Mouse (Mus musculus): ENCODE results near the gene Acap2. TPM values are rescaled to one million over a fixed set of nuclear protein-coding genes. Genes with fewer than 3 reads are reported as not detected.

Acap2 gene
- total RNA-seq, 2 experiments from 2014 or later, result 102 TPM

DNA sequence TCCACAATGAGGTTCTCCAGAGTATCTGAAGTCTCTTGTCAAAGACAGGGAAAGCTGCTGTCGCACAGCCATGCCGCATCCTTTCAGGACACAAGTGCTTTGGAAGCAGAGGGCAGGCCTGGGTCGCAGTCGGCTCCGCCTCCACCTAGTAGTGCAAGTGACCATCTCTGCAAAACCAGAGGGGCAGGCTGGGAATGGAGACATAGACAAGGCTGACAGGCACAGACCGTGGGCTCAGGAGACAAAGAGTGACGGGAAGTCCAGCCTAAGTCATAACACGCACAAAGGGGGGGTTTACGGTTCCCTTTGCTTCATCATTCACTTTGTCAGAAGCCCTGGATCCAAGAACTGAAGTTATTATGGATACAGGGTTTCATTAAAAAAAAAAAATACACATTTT is 107.9 kb downstream of the Acap2 start:
- no peak for DNase-seq (ENCODE audit: low spot score in 2 of 2)

DNA sequence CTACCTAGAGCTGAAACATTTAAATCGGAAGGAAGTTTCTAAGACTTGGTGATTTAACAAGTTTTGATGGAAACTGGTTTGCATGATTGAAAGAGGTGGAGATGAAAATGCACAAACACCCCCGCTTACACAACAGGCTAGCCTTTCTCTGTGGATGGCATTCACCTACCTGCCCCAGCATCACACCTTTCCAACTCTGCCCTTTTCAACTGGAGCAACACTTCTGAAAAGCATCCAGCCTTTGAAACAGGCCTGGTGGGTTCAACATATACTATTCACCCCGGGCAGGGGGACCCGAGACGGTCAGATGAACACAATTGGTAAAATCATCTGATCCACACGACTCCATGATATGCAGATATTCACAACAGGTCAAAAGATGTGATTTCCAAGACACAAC is 119.2 kb downstream of the Acap2 start:
- DNase-seq (ENCODE audit: low spot score in 2 of 2), result no peak

DNA sequence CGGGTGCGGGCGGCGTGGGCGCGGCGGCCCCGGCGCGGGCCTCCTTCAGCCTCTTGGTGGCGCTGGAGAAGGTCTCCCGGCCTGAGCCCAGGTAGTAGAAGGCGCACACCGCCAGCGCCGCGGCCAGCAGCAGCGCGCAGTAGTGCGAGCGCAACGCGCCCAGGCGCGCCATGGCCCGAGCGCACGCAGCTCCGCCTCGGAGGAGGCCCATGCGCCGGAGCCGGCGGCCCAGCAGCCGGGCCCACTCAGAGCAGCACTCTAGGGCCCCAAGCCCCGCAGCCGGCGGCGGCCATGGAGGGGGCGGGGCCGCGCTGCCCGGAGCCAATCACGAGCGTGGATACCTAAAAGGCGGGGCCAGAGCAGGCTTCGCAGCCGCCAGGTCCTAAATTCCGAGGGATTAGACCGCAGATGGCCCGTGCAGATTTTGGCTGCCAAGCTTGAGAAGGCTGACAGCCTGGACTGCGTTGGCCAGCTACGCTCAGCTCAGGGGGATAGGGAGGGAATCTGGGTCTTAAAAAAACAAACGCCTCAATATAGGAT is 119.8 kb downstream of the Acap2 start, which contains the start of gene Xxylt1:
Gene Xxylt1, minus strand, starts transcription at position 308 of the 540 bp plus-strand sequence.
- DNase-seq (ENCODE audit: low spot score in 2 of 2), result peak; percentile 92 to 96

DNA sequence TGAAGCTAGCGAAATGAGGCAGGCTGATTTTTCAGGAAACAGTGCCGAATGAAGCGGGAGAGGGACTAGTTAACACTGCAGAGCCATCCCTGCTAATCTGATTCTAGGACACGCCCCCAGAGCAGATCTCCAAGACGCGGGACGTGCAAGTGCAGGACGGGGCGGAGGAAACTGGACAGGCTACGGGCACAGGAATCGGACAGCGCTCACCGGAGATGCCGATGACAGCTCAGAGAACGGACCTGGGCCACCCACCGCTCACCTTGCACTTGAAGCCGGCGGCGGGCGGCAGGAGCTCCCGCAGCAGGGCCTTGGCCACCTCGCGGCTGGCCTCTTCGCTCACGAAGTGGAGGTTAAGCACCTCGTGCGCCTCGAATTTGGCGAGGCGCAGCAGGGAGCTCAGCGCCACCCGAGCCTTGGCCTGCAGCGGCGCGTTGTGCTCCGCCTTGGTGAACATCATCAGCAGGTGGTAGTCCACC is 120.4 kb downstream of the Acap2 start:
- peak; percentile 54 for DNase-seq (ENCODE audit: low spot score in 2 of 2)

DNA sequence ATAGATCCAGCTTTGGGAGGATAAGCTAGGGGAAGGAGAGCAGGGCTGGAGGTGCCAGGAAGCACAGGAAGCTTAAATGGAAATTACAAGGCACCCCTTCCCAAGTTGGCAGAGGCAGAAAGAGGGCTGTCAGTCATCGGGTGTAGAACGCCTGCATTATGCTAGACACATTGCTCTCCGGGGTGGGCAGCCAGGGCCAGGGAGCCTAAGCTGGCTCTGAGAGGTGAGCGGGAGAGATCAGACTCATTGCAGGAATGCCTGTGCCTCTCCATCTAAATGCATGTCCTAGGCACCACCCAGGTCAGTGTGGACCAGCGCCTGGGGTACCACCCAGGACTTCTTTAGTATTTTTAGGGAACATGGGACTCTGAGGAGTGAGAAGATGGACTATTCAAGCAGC is 123.6 kb downstream of the Acap2 start:
- DNase-seq (ENCODE audit: low spot score in 2 of 2), result no peak

DNA sequence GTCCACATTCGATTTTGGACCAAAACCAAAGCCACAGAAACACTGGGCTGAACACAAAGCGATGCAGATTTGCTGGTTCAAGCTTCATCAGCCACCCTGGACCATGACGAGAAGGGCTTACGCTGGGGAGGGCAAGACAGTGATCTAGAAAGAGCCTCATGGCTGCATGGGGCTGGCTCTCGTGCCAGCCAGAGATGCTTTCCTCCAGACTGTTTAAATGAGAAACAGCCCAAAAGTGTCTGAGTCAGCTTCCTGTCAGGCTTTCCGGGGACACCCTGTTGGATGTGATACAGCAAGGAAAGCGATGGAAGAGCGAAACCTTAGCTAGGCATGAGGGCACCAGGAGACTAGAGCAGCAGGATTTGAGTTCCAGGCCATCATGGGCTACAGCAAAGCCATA is 124.6 kb downstream of the Acap2 start:
- DNase-seq (ENCODE audit: low spot score in 2 of 2), result no peak

DNA sequence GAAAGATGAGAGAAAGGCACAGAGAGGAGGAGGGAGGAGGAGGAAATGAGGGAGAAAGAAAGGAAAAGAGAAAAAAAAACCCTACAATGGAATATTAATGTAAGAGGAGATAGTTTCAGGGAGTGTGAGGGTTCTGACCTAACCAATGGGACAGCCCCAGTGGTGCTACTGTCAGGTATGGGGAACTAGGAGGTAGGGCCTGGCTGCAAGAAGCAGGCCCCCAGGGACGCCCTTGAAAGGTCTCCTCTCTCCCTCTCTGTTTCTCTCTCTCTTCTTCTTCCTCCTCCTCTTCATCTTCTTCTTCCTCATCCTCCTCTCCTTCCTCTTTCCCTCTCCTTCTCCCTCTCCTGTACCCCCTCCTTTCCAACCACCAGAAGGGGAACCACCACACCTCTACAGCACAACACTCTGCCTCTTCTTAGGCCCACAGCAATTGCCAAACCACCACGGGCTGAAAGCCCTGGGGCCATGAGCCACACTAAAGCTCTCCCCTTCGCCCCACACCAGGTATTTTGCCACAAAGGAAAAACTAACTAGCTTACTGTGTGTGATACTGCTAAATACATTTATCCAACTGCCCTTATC is 126.6 kb downstream of the Acap2 start:
- DNase-seq (ENCODE audit: low spot score in 2 of 2), result no peak

DNA sequence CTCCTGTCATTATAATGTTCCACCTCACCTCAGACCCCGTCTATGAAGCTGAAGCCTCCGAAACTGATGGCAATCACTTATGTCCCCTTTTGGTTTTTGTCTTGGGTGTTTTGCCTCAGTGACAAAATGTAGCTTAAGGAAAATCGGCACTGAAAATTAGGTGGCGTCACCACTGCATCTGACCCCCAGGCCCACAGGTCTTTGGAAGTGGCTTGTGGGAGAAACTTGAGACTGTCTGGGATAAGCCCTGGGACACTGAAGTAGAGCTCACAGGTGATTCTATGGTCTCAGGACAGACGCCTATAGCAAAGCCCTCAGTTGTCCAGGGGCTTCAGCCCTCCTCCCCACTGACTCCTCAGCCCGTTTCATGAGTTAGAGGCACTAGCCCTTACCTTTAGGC is 129.3 kb downstream of the Acap2 start:
- no peak for DNase-seq (ENCODE audit: low spot score in 2 of 2)

DNA sequence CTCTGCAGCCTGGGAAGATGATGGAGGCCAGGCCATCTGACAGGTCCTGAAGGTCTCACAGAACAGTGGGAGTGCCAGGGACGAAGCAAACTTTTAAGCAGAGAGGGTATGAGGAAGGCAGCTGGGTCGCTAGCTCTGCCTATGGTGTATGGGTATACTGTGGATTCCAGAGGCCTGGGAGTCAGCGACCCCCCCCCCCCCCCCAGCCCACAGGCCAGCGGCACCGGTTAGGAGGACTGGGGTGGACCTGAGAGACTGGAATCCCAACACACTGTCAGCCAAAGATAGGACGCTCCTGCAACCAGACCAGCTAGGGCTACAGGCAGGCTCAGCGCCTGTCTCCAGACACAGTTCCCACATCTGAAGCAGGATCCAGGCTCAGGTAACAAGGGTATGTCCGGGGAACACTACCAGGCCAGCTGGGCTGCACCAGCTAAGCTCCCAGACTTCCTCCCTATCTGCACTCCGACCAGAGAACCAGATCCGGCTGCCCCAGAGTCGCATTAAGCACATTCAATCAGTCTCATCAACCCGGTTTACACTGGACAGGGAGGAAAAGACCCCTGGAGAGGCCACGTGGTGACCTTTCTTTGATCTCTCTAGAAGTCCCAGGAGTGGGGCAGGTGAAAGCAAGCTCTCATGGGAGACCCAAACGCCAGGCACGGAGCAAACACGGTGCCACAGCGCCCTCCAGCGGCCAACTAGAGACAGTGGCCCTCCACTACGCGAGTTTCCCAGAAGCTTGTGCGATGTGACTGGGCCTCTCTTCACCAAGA is 130.5 kb downstream of the Acap2 start:
- peak; percentile 87 to 90 for DNase-seq (ENCODE audit: low spot score in 2 of 2)

DNA sequence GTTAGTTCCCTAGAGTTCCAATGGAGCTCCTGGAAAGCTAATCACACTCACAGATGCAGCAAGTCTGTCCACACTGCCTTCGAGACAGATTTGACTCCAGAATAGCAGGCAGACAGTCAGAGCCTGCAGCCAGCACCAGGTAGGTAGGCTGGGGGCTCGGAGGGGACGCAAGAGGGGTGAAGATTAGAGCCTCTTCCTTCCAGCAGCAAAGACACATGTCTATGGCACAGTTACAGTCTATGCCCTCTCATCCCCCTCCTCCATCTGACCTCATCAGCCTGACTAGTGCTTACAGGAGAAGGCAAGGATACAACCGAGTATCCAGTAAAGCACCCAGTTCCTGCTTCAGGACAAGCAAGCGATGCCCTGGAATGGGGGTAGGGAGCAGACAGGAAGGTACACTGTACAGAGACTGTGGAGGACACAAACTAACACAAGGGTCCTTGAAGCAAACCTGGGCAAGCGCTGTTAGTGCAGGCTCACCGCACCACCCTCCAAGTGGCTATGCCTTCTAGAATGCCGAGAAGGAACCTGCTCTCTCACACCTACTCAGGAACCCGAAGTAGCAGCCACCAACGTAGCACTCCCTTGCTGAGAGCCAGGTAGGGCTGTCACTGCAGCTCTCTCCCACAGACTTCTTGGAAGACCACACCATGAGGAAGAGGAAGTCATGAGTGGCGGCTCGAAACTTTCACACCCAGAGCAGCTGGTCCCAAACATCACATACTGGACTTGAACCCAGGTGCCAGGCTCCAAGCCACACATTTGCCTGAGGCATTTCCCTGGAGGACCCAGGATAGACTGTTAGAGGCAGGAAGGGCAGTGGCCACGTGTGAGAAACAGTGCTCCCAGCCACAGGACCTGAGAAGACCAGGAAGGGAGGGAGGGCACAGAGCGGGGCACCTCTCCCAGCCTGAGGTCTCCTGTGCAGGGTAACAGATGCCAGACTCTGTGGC is 131.6 kb downstream of the Acap2 start:
- peak; percentile 27 to 30 for DNase-seq (ENCODE audit: low spot score in 2 of 2)

DNA sequence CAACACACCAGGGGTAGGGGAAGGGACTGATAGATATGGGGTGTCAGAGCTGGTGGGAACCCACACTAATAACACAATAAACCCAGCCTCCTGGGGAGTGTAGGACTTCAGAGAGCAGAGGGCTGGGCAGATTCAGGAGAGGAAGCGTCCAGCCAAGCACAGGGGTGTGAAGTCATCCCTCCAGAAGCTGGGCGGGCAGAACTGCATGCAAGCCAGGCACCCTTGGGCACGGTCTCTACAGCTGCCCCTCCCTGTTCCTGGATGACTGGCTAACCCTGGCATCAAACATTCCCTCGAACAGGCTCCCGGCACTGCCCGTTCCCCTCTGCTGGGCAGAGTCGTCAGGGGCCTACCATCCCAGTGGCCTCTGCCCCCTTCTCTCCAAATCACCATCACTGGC is 132.8 kb downstream of the Acap2 start:
- DNase-seq (ENCODE audit: low spot score in 2 of 2), result no peak

DNA sequence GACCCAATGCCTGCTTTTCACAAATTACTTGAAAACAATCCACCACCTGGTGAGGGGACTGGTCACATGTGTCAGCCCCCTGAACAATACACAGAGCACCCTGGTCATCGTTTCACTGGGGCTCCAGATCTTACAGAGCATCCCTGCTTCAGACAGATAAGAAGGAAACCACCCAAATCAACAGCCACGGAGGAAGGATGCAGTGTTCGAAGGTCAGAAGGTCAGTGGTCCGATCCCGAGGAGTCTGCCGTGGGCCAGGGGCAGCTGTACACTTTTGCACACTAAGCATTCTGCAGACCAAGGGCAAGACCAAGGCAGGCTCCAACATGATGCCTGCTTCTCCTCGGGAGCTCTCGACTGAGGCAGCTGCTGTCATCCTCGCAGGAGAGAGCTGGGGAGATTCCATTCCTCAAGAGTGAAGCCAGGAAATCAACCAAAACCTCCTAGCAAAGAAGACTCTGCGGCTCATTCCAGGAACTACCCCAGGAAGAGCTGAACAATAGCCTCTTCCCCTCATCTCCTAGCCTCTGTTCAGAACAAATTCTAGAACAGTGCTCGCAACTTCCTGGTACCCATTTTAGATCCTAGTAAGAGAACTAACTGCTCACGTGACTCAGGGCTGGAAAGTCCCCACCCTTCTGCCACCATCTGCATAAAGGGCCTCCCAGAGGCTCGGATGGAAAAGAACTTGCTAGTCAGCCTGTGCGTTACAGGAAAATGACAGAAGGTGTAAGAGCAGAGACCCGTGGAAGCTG is 134.5 kb downstream of the Acap2 start:
- DNase-seq (ENCODE audit: low spot score in 2 of 2), result no peak

DNA sequence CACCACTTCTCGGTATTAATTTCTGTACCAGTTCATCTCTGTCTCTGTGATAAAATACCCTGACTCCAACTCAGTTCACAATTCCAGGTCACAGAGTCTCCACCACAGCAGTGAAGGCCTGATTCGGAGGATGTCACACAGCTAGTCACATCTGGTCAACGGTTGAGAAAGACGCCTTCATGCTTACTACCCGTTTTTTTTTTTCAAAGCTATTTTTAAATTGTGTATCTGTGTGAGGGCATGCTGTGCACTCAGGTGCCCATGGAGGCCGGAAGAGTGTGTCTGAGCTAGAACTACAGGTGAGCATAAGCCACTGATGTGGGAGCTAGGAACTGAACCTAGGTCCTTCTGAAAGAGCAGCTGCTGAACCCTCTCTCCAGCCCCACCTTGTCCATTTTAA is 136.3 kb downstream of the Acap2 start:
- DNase-seq (ENCODE audit: low spot score in 2 of 2), result no peak

DNA sequence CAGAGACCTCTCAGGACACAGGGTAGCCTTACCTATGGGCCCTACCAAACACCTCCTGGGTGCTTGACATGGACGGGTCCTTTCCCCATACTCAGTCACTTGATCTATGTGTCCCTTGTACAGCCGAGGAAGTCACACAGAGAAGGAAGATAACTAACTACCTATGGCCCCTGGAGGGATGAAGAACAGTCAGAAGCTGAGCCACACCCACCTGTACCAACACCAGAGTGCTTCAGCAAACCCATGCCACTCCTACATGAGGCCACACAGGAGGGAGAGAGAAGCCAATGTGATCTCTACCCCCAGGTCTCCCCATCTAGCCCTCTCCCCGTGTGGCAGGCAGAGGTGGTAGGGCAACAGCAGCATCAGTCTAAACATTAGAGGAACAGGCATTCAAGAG is 138.1 kb downstream of the Acap2 start:
- DNase-seq (ENCODE audit: low spot score in 2 of 2), result no peak

DNA sequence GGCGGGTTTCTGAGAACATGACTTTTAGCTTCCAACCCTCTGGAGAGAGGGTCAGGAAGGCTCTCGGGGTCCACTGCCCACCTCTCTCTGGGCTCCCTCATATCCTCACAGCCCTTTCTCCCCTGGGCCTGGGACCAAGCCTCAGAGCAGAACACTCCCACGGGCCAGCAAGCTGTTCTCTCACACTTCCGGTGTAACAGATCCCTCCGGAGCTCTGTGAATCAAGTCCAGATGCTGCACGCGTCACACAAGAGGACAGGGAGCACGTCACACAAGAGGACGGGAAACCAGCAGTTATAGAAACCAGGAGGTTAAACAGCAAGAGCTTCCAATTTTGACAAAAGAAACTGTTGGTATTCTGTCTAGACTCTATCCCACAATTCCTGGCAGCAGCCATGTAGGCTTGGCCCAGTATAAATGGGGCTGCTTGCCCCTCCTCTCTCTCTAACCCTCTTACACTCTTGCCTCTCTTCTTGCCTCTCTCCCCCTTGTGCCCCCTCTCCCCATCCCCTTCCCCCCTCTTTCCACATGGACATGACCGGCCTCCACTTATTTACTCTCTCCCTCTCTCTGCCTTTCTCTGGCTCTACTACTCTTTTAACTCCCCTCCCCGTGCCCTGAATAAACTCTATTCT is 139.7 kb downstream of the Acap2 start:
- no peak for DNase-seq (ENCODE audit: low spot score in 2 of 2)

DNA sequence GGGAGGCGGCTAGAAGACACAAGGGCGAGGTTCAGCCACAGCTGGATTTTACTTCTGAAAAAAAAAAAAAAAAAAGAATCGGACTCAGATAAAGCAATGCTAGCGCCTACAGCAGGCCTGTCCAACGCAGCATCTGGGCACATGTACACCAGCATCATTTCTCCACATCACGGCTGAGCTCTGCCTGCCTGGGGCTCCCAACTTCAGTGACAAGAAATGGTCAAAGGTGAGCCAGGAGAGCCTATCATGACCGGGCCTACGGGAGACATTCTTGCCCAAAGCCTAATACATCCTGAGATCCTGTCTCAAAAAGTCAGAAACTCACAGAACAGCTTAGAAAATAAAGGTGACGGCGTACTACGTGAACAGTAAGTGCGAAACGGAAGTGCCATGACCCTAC is 140.3 kb downstream of the Acap2 start:
- no peak for DNase-seq (ENCODE audit: low spot score in 2 of 2)

DNA sequence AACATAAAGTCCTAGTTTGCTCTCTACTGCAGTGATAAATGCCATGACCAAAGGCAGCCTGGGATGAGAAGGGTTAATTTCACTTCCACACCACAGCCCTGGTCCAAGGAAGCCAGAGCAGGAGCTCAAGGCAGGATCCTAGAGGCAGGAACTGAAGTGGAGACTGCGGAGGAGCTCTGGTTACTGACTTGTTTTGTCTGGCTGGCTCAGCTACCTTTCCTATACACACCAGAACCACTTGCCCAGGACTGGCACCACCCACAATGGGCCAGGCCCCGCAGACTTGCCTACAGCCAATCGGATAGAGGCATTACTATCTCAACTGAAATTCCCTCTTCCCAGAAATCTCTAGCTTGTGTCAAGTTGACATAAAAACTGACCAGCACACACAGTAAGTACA is 140.8 kb downstream of the Acap2 start:
- DNase-seq (ENCODE audit: low spot score in 2 of 2), result no peak

DNA sequence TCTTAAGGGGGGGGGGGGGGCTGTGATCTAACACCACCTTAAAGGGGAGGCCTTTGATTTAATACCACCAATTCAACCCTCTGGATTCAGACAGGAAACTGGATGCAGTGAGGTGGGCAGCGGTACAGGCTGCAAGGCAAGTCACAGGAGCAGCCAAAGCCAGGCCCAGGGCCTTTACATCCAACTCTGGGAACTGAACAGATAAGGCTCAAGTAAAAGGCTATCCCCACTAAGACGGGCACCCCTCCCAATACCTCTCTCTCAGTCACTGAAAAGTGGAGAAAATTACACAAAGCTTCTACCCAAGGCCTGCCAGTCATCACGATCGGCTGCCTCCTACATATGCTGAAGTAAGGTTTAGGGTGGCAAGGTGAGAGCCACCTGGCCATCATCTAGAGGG is 141.3 kb downstream of the Acap2 start:
- DNase-seq (ENCODE audit: low spot score in 2 of 2), result no peak

DNA sequence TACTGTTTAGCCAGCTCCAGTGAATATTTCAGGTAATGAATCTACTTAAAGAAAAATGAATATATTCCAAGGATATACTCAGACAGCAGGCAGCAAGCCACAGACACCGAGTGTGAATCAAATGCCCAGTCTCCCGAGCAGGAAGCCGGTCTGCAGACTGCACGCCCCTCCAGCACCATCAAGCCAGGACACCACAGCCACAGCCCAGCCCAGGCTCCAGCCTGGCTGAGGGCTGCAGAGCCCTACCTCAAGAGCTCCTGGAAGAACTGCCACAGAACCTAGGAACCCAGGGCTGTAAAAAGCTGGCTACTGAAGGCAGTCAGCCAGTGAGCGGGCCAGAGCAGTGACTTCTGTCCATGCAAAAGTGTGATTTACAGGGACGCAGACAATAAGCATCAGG is 148.2 kb downstream of the Acap2 start:
- no peak for DNase-seq (ENCODE audit: low spot score in 2 of 2)

DNA sequence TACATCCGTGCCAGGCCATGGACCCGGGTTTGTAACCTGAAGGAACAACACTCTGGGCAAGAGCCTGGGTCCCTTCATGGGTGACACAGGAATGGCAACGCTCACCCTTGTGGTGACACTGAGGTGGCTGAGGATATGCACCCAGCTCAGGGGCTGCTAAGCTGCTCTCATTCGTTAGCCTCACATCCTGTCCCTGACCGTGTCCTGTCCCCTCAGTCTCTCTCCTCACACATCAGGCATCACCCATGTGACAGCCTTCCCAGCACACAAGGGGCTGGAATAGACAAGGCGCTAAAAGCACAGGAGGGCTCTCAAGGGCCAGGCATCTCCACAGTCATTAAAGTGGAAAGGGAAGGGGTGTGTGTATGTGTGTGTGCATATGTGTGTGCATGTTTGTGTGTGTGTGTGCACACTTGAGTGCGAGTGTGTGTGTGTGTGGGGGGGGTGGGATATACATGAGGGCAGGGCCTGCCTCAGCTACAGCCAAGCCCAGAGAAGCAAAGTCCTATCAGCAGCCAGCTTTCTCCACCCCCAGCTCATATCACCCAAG is 148.8 kb downstream of the Acap2 start:
- no peak for DNase-seq (ENCODE audit: low spot score in 2 of 2)
